Mouse (Mus musculus) limb, embryonic 11.5 days (tissue): ENCODE measurements around the gene Dnah10. TPM values are rescaled to one million over a fixed set of nuclear protein-coding genes. Genes with fewer than 3 reads are reported as not detected.

Experiments
- ATAC-seq: fragments of 200-750 bp; cut with Nextera tagmentation; 2 replicates; pipeline ENCODE4 v1.8.0; 2017; ENCODE audit warnings: low read depth; ENCODE audit not compliant: insufficient number of reproducible peaks, low FRiP score, low TSS enrichment
- DNase-seq: peaks from one replicate; pipeline ENCODE4 v3.0.0-alpha.2; 2015; ENCODE audit warnings: low spot score
- H3K27ac ChIP-seq: fragments of 300-500 bp; sonication (generic); replicated peaks from 2 replicates; pipeline ENCODE4 v1.5.1; 2014; ENCODE audit warnings: low read depth, mild to moderate bottlenecking, low read length
- H3K27me3 ChIP-seq: fragments of 300-500 bp; sonication (generic); 2 replicates; pipeline ENCODE4 v1.6.1; 2014; ENCODE audit warnings: mild to moderate bottlenecking, low read length, mixed read lengths; ENCODE audit not compliant: control insufficient read depth, insufficient read depth
- H3K36me3 ChIP-seq: fragments of 300-500 bp; sonication (generic); 2 replicates; pipeline ENCODE4 v1.6.1; 2014; ENCODE audit warnings: mild to moderate bottlenecking, low read length, moderate library complexity, mixed read lengths; ENCODE audit not compliant: control insufficient read depth, insufficient read depth
- H3K4me1 ChIP-seq: fragments of 300-500 bp; sonication (generic); 2 replicates; pipeline ENCODE4 v1.6.1; 2014; ENCODE audit warnings: low read length, mixed read lengths; ENCODE audit not compliant: control insufficient read depth, insufficient read depth
- H3K4me2 ChIP-seq: fragments of 300-500 bp; sonication (generic); 2 replicates; pipeline ENCODE4 v1.6.1; 2014; ENCODE audit warnings: low read depth, mild to moderate bottlenecking, moderate library complexity; ENCODE audit not compliant: severe bottlenecking
- H3K4me3 ChIP-seq: fragments of 300-500 bp; sonication (generic); 2 replicates; pipeline ENCODE4 v1.5.1; 2014; ENCODE audit warnings: low read depth, low read length
- H3K9ac ChIP-seq: fragments of 300-500 bp; sonication (generic); 2 replicates; pipeline ENCODE4 v1.6.1; 2014; ENCODE audit warnings: mild to moderate bottlenecking, low read length
- H3K9me3 ChIP-seq: fragments of 300-500 bp; sonication (generic); 2 replicates; pipeline ENCODE4 v1.6.1; 2016; ENCODE audit warnings: low read length; ENCODE audit not compliant: control insufficient read depth
- WGBS: fragments of 180-500 bp; shearing (Covaris S2); extraction: QIAGEN DNeasy Blood & Tissue Kit; methylation state at CpG from one replicate; pipeline ENCODE4 v1.1.7; 2014; 5-methylcytosine and 5-hydroxymethylcytosine counted together
- polyA plus RNA-seq: library from polyadenylated mRNA; unstranded; fragments of >200 nt; fragmentation: Nextera tagmentation; extraction: Ambion mirVana; gene quantifications from 2 replicates; pipeline ENCODE4 v1.2.1, GENCODE M21; 2014

Dnah10 gene
- polyA plus RNA-seq: 0.01 TPM in 1 of 2 replicates, not detected in the other

DNA sequence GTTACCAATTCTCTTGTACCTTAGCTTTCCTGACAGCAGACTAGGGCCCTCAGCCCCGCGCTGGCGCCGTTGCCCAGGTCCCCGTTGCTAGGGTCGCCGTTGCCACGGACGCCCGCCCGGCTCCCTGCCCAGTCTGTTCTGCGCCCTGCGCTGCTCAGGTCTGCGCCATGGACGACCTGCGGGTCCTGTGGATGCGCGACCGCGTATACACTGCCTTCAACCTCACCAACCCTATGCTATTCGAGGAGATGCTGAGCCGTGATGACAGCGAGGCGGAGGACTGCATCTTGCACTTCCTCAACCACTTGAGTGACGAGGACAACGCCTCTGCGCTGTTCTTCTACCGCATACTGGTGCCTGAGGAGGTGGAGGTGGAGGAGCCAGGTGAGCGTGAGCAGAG, at the start of gene Dnah10:
Gene Dnah10 (plus strand): TSS at position 89 of the 400 bp plus-strand sequence.
- Histone ChIP-seq H3K9ac (no peak within 1 kb of the TSS), H3K27ac (no peak within 1 kb of the TSS), H3K9me3 (no peaks in the 10 kb centered on the region), H3K4me2 (no peak within 1 kb of the TSS), H3K36me3 (peaks cover 9% of the 10 kb centered on the region; the same call in 1 of the 2 replicates), H3K4me1 (no peaks in the 10 kb centered on the region; the same call in 1 of the 2 replicates), H3K27me3 (0 out of 2 replicates have a peak, but pooled peaks cover 3% of the 10 kb centered on the region), H3K4me3 (no peak within 1 kb of the TSS)
- no peak for ATAC-seq
- 11% methylated on average over 29 of the region's 29 CpGs for WGBS
- peak; percentile 52 for DNase-seq

DNA sequence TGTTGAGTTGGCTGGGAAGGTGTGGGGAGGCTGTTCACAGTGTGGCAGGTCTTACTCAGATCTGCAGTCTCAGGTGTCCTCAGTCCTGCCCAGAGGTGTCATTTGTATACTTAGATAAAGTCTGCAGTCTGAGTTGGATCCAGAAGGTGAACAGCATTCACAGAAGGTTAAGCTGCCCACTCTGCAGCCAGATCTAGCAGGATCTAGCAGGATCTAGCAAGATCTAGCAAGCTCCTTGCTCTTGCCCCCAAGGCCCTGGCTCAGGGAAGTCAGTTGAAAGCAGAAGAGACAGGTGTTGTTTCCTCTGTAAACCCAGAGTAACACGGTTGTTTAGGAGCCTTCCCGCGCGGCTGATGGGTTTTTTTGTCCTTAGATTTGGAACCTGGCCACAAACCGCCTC, 11.1 kb upstream of the Dnah10 start:
- H3K4me2 ChIP-seq: no peak overlapping the region
- no peaks in the 10 kb centered on the region for H3K9me3 ChIP-seq
- H3K27ac ChIP-seq: no peak overlapping the region
- ATAC-seq (no peak), DNase-seq (no peak)
- WGBS: 92% methylated on average over 5 of the region's 5 CpGs
- H3K4me3 ChIP-seq: no peak overlapping the region
- peaks cover 15% of the 10 kb centered on the region for H3K36me3 ChIP-seq
- no peak overlapping the region for H3K9ac ChIP-seq
- no peaks in the 10 kb centered on the region for H3K27me3 ChIP-seq
- H3K4me1 ChIP-seq: no peaks in the 10 kb centered on the region

DNA sequence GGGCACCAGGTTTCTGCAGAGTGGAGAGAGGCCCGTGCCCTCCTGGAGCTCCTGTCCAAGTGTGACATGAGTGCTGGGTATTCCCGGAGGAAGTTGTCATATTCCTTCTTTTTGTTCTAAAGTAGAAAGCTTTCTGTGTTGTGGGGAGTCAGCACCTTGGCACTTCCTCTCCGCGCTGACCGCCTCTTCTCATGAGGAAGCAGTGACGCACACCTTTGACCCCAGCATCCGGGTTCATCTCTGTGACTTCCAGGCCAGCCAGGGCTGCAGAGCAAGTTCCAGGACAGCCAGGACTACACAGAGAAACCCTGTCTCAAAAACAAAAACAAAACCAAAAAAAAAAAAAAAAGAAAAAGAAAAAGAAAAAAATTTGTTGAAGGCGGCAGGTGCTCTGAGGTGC, 9.8 kb upstream of the Dnah10 start:
- Histone ChIP-seq H3K27me3 (no peaks in the 10 kb centered on the region), H3K9ac (no peak overlapping the region), H3K4me1 (no peaks in the 10 kb centered on the region), H3K9me3 (no peaks in the 10 kb centered on the region), H3K27ac (no peak overlapping the region), H3K4me3 (no peak overlapping the region), H3K4me2 (no peak overlapping the region), H3K36me3 (peaks cover 20% of the 10 kb centered on the region)
- WGBS: 87% methylated on average over 8 of the region's 8 CpGs
- DNase-seq: no peak
- ATAC-seq: no peak

DNA sequence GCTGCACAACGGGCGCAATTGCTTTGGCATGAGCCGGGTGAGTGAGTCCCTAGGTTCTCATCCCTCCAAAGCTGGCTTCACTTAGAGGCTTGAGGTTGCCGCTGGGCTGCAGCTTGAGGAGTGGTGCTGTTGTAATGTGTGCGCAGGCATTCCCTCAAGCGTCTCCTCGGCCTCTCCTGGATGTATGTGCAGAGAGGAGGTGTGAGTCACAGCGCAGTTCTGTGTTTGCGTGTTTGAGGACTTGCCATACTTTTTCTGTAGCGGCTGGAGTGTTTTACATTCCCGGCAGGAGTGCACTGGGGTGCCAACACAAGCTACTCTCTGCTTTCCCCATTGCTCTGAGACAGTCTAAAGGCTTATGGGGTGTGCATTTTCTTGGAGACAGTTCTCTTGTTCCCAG, 6.9 kb upstream of the Dnah10 start:
- Histone ChIP-seq H3K36me3 (peaks cover 18% of the 10 kb centered on the region; the same call in 1 of the 2 replicates), H3K9me3 (no peaks in the 10 kb centered on the region), H3K4me1 (no peaks in the 10 kb centered on the region), H3K4me3 (no peak overlapping the region), H3K9ac (no peak overlapping the region), H3K27me3 (no peaks in the 10 kb centered on the region), H3K27ac (no peak overlapping the region), H3K4me2 (no peak overlapping the region)
- WGBS: 95% methylated on average over 11 of the region's 11 CpGs
- ATAC-seq: no peak
- no peak for DNase-seq

DNA sequence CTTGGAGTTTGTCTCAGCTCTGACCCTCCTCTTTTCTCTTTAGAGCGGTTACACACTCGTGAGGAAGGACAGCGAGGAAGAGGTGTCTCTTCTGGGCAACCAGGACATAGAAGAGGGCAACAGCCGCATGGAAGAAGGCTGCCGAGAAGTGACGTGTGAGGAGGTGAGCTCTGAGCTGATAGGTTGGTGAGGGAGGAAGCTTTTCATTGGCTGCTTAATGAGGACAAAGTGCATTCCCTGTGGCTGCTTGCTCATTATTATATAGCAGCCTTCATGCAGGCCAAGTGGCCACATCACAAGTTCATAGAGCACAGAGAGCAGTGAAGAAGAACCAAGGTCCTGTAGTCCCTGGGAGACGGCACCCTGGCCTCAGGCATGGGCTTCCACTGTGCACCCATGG, 6.5 kb upstream of the Dnah10 start:
- H3K9ac ChIP-seq: no peak overlapping the region
- H3K27me3 ChIP-seq: no peaks in the 10 kb centered on the region
- no peak overlapping the region for H3K27ac ChIP-seq
- no peak for ATAC-seq
- WGBS: 87% methylated on average over 7 of the region's 7 CpGs
- no peaks in the 10 kb centered on the region for H3K9me3 ChIP-seq
- peaks cover 21% of the 10 kb centered on the region; the same call in 1 of the 2 replicates for H3K36me3 ChIP-seq
- H3K4me1 ChIP-seq: no peaks in the 10 kb centered on the region
- H3K4me2 ChIP-seq: no peak overlapping the region
- DNase-seq: no peak
- no peak overlapping the region for H3K4me3 ChIP-seq

DNA sequence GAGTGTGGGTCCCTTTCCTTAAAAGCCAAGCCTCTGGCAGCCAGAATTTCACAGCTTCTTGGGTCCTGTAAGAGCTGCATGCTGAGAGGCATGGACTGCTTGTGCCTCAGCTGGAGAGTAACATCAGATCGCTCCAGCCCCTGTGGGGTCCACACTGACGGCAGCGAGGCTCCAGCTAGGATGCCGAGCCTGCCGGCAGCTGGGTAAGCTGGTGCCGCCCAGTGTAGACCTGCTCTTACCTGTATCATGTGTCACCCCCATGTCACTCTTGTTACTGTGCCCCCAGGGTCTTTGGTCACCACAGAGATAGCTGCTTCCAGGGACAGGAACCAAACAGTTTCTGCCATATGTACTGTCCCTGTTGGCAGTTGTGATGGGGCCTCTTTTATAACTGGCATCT, 1.8 kb upstream of the Dnah10 start:
- ATAC-seq: no peak
- WGBS: 92% methylated on average over 6 of the region's 6 CpGs
- H3K9me3 ChIP-seq: no peaks in the 10 kb centered on the region

DNA sequence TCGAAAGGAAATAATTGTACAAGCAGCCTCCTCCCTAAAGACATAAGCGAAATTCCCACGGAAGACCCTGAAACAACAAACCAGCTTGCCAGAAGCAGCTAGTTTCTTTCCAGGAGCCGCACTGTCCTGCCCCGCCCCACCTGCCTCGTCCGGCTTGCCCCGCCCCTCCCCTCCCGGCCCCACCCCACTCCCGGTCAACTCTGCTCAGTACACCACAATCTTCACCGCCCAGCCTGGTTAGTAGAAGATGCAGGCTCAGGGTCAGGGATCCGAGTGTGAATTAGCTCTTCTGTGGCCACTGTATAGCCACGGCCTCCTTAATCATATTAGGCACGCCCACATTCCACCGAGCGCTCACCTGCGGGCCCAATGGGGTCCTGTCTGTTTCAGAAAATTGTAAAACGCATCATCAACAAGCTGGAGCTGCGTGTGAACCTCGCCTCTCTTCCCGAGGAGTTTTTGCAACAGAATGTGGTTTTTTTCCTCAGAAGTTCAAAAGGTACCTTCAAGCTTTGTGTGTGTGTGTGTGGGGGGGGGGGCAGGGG, 4.8 kb downstream of the Dnah10 start:
- no peaks in the 10 kb centered on the region; the same call in 1 of the 2 replicates for H3K4me1 ChIP-seq
- H3K27me3 ChIP-seq: 0 out of 2 replicates have a peak, but pooled peaks cover 3% of the 10 kb centered on the region
- H3K27ac ChIP-seq: no peak overlapping the region
- H3K36me3 ChIP-seq: no peaks in the 10 kb centered on the region
- 14% methylated on average over 21 of the region's 21 CpGs for WGBS
- H3K4me3 ChIP-seq: 0 out of 2 replicates have a peak overlapping the region, but pooled peaks have one; percentile 2
- peak overlapping the region; percentile 38; the same call in 1 of the 2 replicates for H3K4me2 ChIP-seq
- no peaks in the 10 kb centered on the region for H3K9me3 ChIP-seq
- no peak overlapping the region for H3K9ac ChIP-seq
- DNase-seq (peak; percentile 24), ATAC-seq (no peak)

More for the DNA sequence above, 1.8 kb upstream of the Dnah10 start:
- Histone ChIP-seq H3K9ac (no peak overlapping the region), H3K27me3 (0 out of 2 replicates have a peak, but pooled peaks cover 3% of the 10 kb centered on the region), H3K4me2 (no peak overlapping the region), H3K4me3 (no peak overlapping the region), H3K4me1 (no peaks in the 10 kb centered on the region; the same call in 1 of the 2 replicates), H3K36me3 (peaks cover 17% of the 10 kb centered on the region; the same call in 1 of the 2 replicates), H3K27ac (no peak overlapping the region)
- DNase-seq: no peak

DNA sequence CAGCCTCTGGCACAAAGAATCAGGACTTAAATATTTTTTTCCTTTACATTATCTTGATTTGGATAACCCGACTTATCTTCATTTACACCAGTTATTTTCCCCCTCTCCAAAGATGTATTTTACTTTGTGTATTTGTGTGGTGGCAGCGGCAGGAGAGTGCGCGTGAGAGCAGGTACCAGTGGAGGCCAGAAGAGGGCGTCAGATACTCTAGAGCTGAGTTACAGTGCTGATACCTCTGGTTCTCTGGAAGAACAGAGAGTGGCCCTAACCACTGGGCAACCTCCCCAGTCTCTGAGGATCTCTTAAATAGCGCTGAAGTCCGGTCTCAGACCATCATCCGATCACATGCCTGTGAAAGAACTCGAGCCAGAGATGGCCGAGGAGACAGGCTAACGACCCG, 9.1 kb downstream of the Dnah10 start:
- H3K4me3 ChIP-seq: no peak overlapping the region

More for the DNA sequence above, 9.1 kb downstream of the Dnah10 start:
- ATAC-seq (no peak), DNase-seq (no peak)
- H3K4me2 ChIP-seq: no peak overlapping the region
- no peaks in the 10 kb centered on the region for H3K9me3 ChIP-seq
- no peak overlapping the region for H3K27ac ChIP-seq
- H3K9ac ChIP-seq: no peak overlapping the region
- 85% methylated on average over 12 of the region's 12 CpGs for WGBS
- H3K36me3 ChIP-seq: no peaks in the 10 kb centered on the region
- H3K4me1 ChIP-seq: no peaks in the 10 kb centered on the region
- H3K27me3 ChIP-seq: no peaks in the 10 kb centered on the region
